Comparison of ENCODE assay signal across 1 mouse cellular context in genomic region chr15:103001370-103001769, GRCm38 (mm10).
A peak's percentile ranks its signal among the peaks of the same experiment; 100 is the strongest.
TF ChIP-seq lines count a peak whose summit lies in the region.

No protein-coding gene starts in this region.

TF ChIP-seq in MEL, 35 proteins besides CTCF, POLR2A, EP300 and RAD21:
- TF ChIP-seq MEF2A (IDR thresholded peaks at IDR 0.05; ENCODE audit: extremely low read depth, insufficient replicate concordance, low read depth, low read length, poor library complexity, severe bottlenecking) (peak; percentile 86; the same call in 1 of the 2 replicates), HCFC1 (IDR thresholded peaks at IDR 0.05; ENCODE audit: low read depth, low read length) (no peak), ZNF384 (IDR thresholded peaks at IDR 0.05; ENCODE audit: low read depth, low read length) (no peak), JUND (IDR thresholded peaks at IDR 0.05; ENCODE audit: low read depth, low read length) (no peak), POLR2AphosphoS5 (IDR thresholded peaks at IDR 0.05; ENCODE audit: borderline replicate concordance, low read depth, low read length) (no peak), USF2 (IDR thresholded peaks at IDR 0.05; ENCODE audit: borderline replicate concordance in 1 of 2, insufficient read depth in 1 of 2, low read depth in 1 of 2, low read length in 2 of 2) (no peak)
